Comparison of ENCODE assay signal across 8 mouse cellular contexts in the genomic region with DNA sequence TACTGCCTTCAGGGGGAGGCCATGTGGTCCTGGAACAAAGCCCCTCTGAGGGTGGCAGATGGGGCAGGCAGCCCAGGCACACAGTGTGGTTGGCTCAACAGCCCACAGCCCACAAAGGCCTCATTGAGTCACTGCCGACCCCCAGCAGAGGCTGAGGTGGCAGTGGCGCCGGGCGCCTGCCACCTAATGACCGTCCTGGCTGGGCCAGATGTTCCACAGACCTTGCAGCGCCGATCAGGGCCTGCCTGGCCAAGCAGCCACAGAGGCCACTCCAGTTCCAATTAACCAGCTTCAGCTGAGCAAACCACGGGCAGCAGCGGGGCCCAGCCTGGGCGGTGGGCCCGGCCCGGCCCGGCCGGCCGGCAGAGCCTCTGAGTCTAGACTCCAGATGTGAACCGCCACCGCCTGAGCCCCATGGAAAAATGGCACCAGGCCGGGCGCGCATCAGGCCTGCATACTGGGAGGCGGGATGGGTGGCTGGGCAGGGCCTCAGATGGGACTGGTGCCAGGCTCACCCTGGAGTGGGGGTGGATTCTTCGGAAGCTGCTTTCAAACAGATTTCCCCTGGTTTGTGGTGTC. TPM values are rescaled to one million over a fixed set of nuclear protein-coding genes. Genes with fewer than 3 reads are reported as not detected.
DNase-seq lines count a peak whose midpoint lies in the region; ATAC-seq lines count a peak whose summit lies in the region.

No protein-coding gene starts in this region.

- peaks cover 56% of the 10 kb centered on the region for H3K36me3 ChIP-seq in embryonic facial prominence, embryonic 14.5 days (ENCODE audit: control insufficient read depth, insufficient read depth, low read length)
- peaks cover 48% of the 10 kb centered on the region for H3K36me3 ChIP-seq in limb, embryonic 12.5 days
- peaks cover 50% of the 10 kb centered on the region for H3K36me3 ChIP-seq in neural tube, embryonic 12.5 days

- no peak overlapping the region for H3K4me3 ChIP-seq in embryonic facial prominence, embryonic 14.5 days (ENCODE audit: low read depth, low read length)
- peak overlapping the region; percentile 7; the same call in 1 of the 2 replicates for H3K4me3 ChIP-seq in limb, embryonic 12.5 days (replicated peaks)
- no peak overlapping the region for H3K4me3 ChIP-seq in neural tube, embryonic 12.5 days

- H3K4me1 ChIP-seq in embryonic facial prominence, embryonic 14.5 days (ENCODE audit: control insufficient read depth, insufficient read depth, low read length): peaks cover 32% of the 10 kb centered on the region
- peaks cover 51% of the 10 kb centered on the region for H3K4me1 ChIP-seq in limb, embryonic 12.5 days (replicated peaks)
- peaks cover 32% of the 10 kb centered on the region for H3K4me1 ChIP-seq in neural tube, embryonic 12.5 days

- peak overlapping the region; percentile 51 for H3K9ac ChIP-seq in embryonic facial prominence, embryonic 14.5 days (ENCODE audit: low read depth, low read length)
- peak overlapping the region; percentile 47 for H3K9ac ChIP-seq in limb, embryonic 12.5 days (replicated peaks)
- H3K9ac ChIP-seq in neural tube, embryonic 12.5 days: 0 out of 2 replicates have a peak overlapping the region, but pooled peaks have one; percentile 17

- WGBS in embryonic facial prominence, embryonic 14.5 days: 22% methylated on average over 16 of the region's 22 CpGs
- WGBS in limb, embryonic 12.5 days: 22% methylated on average over 22 of the region's 22 CpGs
- WGBS in neural tube, embryonic 12.5 days: 53% methylated on average over 22 of the region's 22 CpGs

- DNase-seq in cerebellum, adult 11 months: peak; percentile 57
- peak; percentile 89 for DNase-seq in embryonic facial prominence, embryonic 14.5 days (ENCODE audit: low spot score)
- DNase-seq in heart, adult 9 months (ENCODE audit: low spot score in 2 of 2): peak; percentile 69 to 71
- DNase-seq in kidney, adult 8-10 months: peak; percentile 64 to 73
- DNase-seq in spleen, adult 18-20 months: no peak

- no peaks in the 10 kb centered on the region for H3K27me3 ChIP-seq in embryonic facial prominence, embryonic 14.5 days (replicated peaks; ENCODE audit: control insufficient read depth, insufficient read depth, low read length)
- no peaks in the 10 kb centered on the region for H3K27me3 ChIP-seq in limb, embryonic 12.5 days
- H3K27me3 ChIP-seq in neural tube, embryonic 12.5 days (replicated peaks): no peaks in the 10 kb centered on the region

- peak overlapping the region; percentile 20 for H3K4me2 ChIP-seq in embryonic facial prominence, embryonic 14.5 days (ENCODE audit: low read depth, low read length)
- peak overlapping the region; percentile 22 for H3K4me2 ChIP-seq in limb, embryonic 12.5 days
- no peak overlapping the region for H3K4me2 ChIP-seq in neural tube, embryonic 12.5 days (replicated peaks)

- H3K9me3 ChIP-seq in embryonic facial prominence, embryonic 14.5 days (ENCODE audit: control insufficient read depth, low read length): no peaks in the 10 kb centered on the region
- H3K9me3 ChIP-seq in limb, embryonic 12.5 days: no peaks in the 10 kb centered on the region
- no peaks in the 10 kb centered on the region for H3K9me3 ChIP-seq in neural tube, embryonic 12.5 days

- peak overlapping the region; percentile 96 for H3K27ac ChIP-seq in embryonic facial prominence, embryonic 14.5 days (replicated peaks; ENCODE audit: low read depth, low read length)
- H3K27ac ChIP-seq in limb, embryonic 12.5 days: peak overlapping the region; percentile 98
- peak overlapping the region; percentile 72 for H3K27ac ChIP-seq in neural tube, embryonic 12.5 days

- no peak for ATAC-seq in cerebellum, adult (ENCODE audit: insufficient number of reproducible peaks, low FRiP score, low TSS enrichment)
- peak; percentile 64 for ATAC-seq in embryonic facial prominence, embryonic 14.5 days (ENCODE audit: low read depth)
- ATAC-seq in limb, embryonic 12.5 days (ENCODE audit: insufficient number of reproducible peaks, insufficient read depth, low FRiP score, low TSS enrichment, low read depth): peak; percentile 83
- ATAC-seq in neural tube, embryonic 12.5 days (ENCODE audit: low FRiP score, low read depth): peak; percentile 38

RNA-seq across cellular contexts. Expression of a gene that starts 19.2 kb away (rescaled TPM):
- polyA plus RNA-seq in embryonic facial prominence, embryonic 14.5 days (2014; fragmentation: Nextera tagmentation; extraction: Ambion mirVana): 26.7 and 30.2 TPM in 2 replicates
- polyA plus RNA-seq in limb, embryonic 12.5 days (2016; fragmentation: Nextera tagmentation; extraction: Ambion mirVana): 36.3 and 39.2 TPM in 2 replicates
- 42.8 and 47.7 TPM in 2 replicates for polyA plus RNA-seq in neural tube, embryonic 12.5 days (2016; fragmentation: Nextera tagmentation; extraction: Ambion mirVana)

RNA-seq across cellular contexts. Expression of a gene that starts 30.0 kb away (rescaled TPM):
- 128 and 138 TPM in 2 replicates for polyA plus RNA-seq in embryonic facial prominence, embryonic 14.5 days (2014; fragmentation: Nextera tagmentation; extraction: Ambion mirVana)
- 299 and 330 TPM in 2 replicates for polyA plus RNA-seq in limb, embryonic 12.5 days (2016; fragmentation: Nextera tagmentation; extraction: Ambion mirVana)
- polyA plus RNA-seq in neural tube, embryonic 12.5 days (2016; fragmentation: Nextera tagmentation; extraction: Ambion mirVana): 103 and 107 TPM in 2 replicates

RNA-seq across cellular contexts. Expression of a gene that starts 36.8 kb away (rescaled TPM):
- 122 and 134 TPM in 2 replicates for polyA plus RNA-seq in embryonic facial prominence, embryonic 14.5 days (2014; fragmentation: Nextera tagmentation; extraction: Ambion mirVana)
- polyA plus RNA-seq in limb, embryonic 12.5 days (2016; fragmentation: Nextera tagmentation; extraction: Ambion mirVana): 129 and 135 TPM in 2 replicates
- polyA plus RNA-seq in neural tube, embryonic 12.5 days (2016; fragmentation: Nextera tagmentation; extraction: Ambion mirVana): 141 and 145 TPM in 2 replicates

RNA-seq across cellular contexts. Expression of a gene that starts 47.9 kb away (rescaled TPM):
- polyA plus RNA-seq in embryonic facial prominence, embryonic 14.5 days (2014; fragmentation: Nextera tagmentation; extraction: Ambion mirVana): 19.1 and 27.0 TPM in 2 replicates
- polyA plus RNA-seq in limb, embryonic 12.5 days (2016; fragmentation: Nextera tagmentation; extraction: Ambion mirVana): 29.9 and 30.6 TPM in 2 replicates
- polyA plus RNA-seq in neural tube, embryonic 12.5 days (2016; fragmentation: Nextera tagmentation; extraction: Ambion mirVana): 3.7 and 4.4 TPM in 2 replicates

Comparison
In these comparisons a context has a peak if more than half of its experiments do, and no peak if none do; other contexts are left out.
1. DNase-seq: peak in cerebellum, adult 11 months (single experiment), embryonic facial prominence, embryonic 14.5 days (single experiment), heart, adult 9 months (2 of 2) and kidney, adult 8-10 months (2 of 2); none in spleen, adult 18-20 months (0 of 2).
2. Peak in every context shown above with its lines, with median percentiles within 50 percentile points of each other: H3K27ac ChIP-seq and H3K9ac ChIP-seq.